Mouse (Mus musculus) limb, embryonic 15.5 days (tissue): ENCODE measurements around the gene Rnf138rt1. TPM values are rescaled to one million over a fixed set of nuclear protein-coding genes. Genes with fewer than 3 reads are reported as not detected.

Source experiments
- ATAC-seq: fragments of 200-750 bp; cut with Nextera tagmentation; 2 replicates; pipeline ENCODE4 v1.8.0; 2017; ENCODE audit warnings: low read depth, moderate TSS enrichment; ENCODE audit not compliant: insufficient number of reproducible peaks, low FRiP score, low TSS enrichment
- H3K27ac ChIP-seq: fragments of 300-500 bp; sonication (generic); 2 replicates; pipeline ENCODE4 v1.5.1; 2015; ENCODE audit warnings: moderate library complexity, mild to moderate bottlenecking, inconsistent platforms
- H3K27me3 ChIP-seq: fragments of 300-500 bp; sonication (generic); 2 replicates; pipeline ENCODE4 v1.6.1; 2015; ENCODE audit warnings: inconsistent platforms
- H3K36me3 ChIP-seq: fragments of 300-500 bp; sonication (generic); 2 replicates; pipeline ENCODE4 v1.6.1; 2015; ENCODE audit warnings: inconsistent platforms
- H3K4me1 ChIP-seq: fragments of 300-500 bp; sonication (generic); 2 replicates; pipeline ENCODE4 v1.6.1; 2015; ENCODE audit warnings: inconsistent platforms
- H3K4me2 ChIP-seq: fragments of 300-500 bp; sonication (generic); 2 replicates; pipeline ENCODE4 v1.6.1; 2015; ENCODE audit warnings: mild to moderate bottlenecking, inconsistent platforms
- H3K4me3 ChIP-seq: fragments of 300-500 bp; sonication (generic); 2 replicates; pipeline ENCODE4 v1.5.1; 2015; ENCODE audit warnings: mild to moderate bottlenecking, inconsistent platforms
- H3K9ac ChIP-seq: fragments of 300-500 bp; sonication (generic); 2 replicates; pipeline ENCODE4 v1.6.1; 2015; ENCODE audit warnings: inconsistent platforms
- H3K9me3 ChIP-seq: fragments of 300-500 bp; sonication (generic); 2 replicates; pipeline ENCODE4 v1.6.1; 2016; ENCODE audit warnings: inconsistent platforms
- WGBS: fragments of 180-500 bp; shearing (Covaris S2); methylation state at CpG from one replicate; pipeline ENCODE4 v1.1.7; 2015; 5-methylcytosine and 5-hydroxymethylcytosine counted together
- polyA plus RNA-seq: library from polyadenylated mRNA; unstranded; fragments of >200 nt; fragmentation: Nextera tagmentation; extraction: Ambion mirVana; gene quantifications from 2 replicates; pipeline ENCODE4 v1.2.1, GENCODE M21; 2015

Gene Rnf138rt1
- polyA plus RNA-seq = 0.24 and 0.29 TPM in 2 replicates

- Histone ChIP-seq H3K27ac (no peak within 1 kb of the TSS), H3K4me3 (peak within 1 kb of the TSS; percentile 33), H3K4me2 (peak within 1 kb of the TSS; percentile 52), H3K4me1 (no peaks in the 10 kb centered on the region), H3K9me3 (no peaks in the 10 kb centered on the region), H3K27me3 (peaks cover 33% of the 10 kb centered on the region; the same call in 1 of the 2 replicates), H3K9ac (no peak within 1 kb of the TSS), H3K36me3 (no peaks in the 10 kb centered on the region)
- WGBS = 35% methylated on average over 42 of the region's 42 CpGs
- no peak for ATAC-seq
These were observed at the start of gene Rnf138rt1 for GRCm38 (mm10) chrX:163760617-163761434. Gene Rnf138rt1, minus strand, starts transcription at chrX:163761329.

GRCm38 (mm10) chrX:163807270-163807669, 46.1 kb upstream of the Rnf138rt1 start:
- no peaks in the 10 kb centered on the region for H3K4me1 ChIP-seq
- no peaks in the 10 kb centered on the region for H3K36me3 ChIP-seq
- H3K27ac ChIP-seq = no peak overlapping the region
- 58% methylated on average over 1 of the region's 1 CpGs for WGBS
- H3K4me3 ChIP-seq = no peak overlapping the region
- ATAC-seq = no peak
- no peaks in the 10 kb centered on the region for H3K9me3 ChIP-seq
- H3K4me2 ChIP-seq = no peak overlapping the region
- no peak overlapping the region for H3K9ac ChIP-seq
- H3K27me3 ChIP-seq = no peaks in the 10 kb centered on the region; the same call in 1 of the 2 replicates

DNA sequence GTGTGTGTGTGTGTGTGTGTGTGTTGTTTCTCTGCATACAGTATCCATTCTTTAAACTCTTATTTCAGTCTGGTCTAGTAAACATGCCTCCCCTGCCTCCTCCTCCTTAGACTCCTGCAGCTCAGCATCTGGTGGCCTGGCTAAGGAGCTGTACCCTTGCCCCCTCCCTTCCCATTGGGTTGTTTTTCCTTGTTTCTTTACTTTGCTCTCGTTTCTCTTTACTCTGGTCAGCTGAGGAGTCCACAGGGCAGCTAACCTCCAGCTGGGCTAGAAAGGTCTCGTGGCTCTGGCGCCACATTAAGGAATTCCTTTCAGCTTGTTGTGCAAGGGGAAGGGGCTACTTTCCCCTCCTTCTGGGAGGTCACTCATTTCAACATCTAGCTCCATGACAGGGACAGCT, 5.2 kb upstream of the Rnf138rt1 start:
- H3K9ac ChIP-seq = no peak overlapping the region
- H3K27ac ChIP-seq = no peak overlapping the region
- ATAC-seq = no peak
- no peak overlapping the region for H3K4me3 ChIP-seq
- no peaks in the 10 kb centered on the region for H3K4me1 ChIP-seq
- 55% methylated on average over 3 of the region's 3 CpGs for WGBS
- H3K9me3 ChIP-seq = no peaks in the 10 kb centered on the region
- H3K27me3 ChIP-seq = peaks cover 18% of the 10 kb centered on the region; the same call in 1 of the 2 replicates
- no peak overlapping the region for H3K4me2 ChIP-seq
- H3K36me3 ChIP-seq = no peaks in the 10 kb centered on the region

GRCm38 (mm10) chrX:163761435-163761828, 303 bp upstream of the Rnf138rt1 start:
- WGBS = 28% methylated on average over 10 of the region's 10 CpGs
- no peak for ATAC-seq
- H3K4me1 ChIP-seq = no peaks in the 10 kb centered on the region
- H3K36me3 ChIP-seq = no peaks in the 10 kb centered on the region
- H3K9me3 ChIP-seq = no peaks in the 10 kb centered on the region
- no peak overlapping the region for H3K9ac ChIP-seq
- H3K4me2 ChIP-seq = peak overlapping the region; percentile 52
- peaks cover 33% of the 10 kb centered on the region; the same call in 1 of the 2 replicates for H3K27me3 ChIP-seq
- H3K27ac ChIP-seq = no peak overlapping the region
- peak overlapping the region; percentile 33 for H3K4me3 ChIP-seq

GRCm38 (mm10) chrX:163745996-163746395, 15.1 kb downstream of the Rnf138rt1 start:
- H3K4me3 ChIP-seq = no peak overlapping the region
- ATAC-seq = no peak
- H3K27ac ChIP-seq = no peak overlapping the region
- 81% methylated on average over 6 of the region's 6 CpGs for WGBS
- H3K9ac ChIP-seq = no peak overlapping the region
- no peaks in the 10 kb centered on the region for H3K9me3 ChIP-seq
- H3K36me3 ChIP-seq = no peaks in the 10 kb centered on the region
- H3K27me3 ChIP-seq = 0 out of 2 replicates have a peak, but pooled peaks cover 11% of the 10 kb centered on the region
- no peak overlapping the region for H3K4me2 ChIP-seq
- no peaks in the 10 kb centered on the region for H3K4me1 ChIP-seq

DNA sequence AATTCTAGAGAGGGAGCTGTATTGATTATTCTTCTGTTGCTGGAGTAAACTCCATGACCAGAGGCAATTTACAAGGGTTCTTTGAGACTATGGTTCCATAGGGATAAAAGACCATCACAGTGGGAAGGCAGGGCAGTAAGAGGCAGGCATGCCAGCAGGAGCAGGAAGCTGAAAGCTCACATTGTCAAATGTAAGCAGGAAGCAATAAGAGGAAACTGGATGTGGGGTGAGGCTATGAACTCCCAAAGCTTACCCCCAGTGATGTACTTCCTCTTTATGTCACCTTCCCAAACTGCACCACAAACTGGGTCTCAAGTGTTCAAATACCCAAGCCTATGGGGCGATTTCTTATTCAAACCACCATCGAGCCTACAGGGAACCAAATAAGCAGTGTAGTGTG, 17.2 kb downstream of the Rnf138rt1 start:
- no peaks in the 10 kb centered on the region for H3K9me3 ChIP-seq
- 63% methylated on average over 2 of the region's 2 CpGs for WGBS
- H3K27me3 ChIP-seq = 0 out of 2 replicates have a peak, but pooled peaks cover 7% of the 10 kb centered on the region
- H3K36me3 ChIP-seq = no peaks in the 10 kb centered on the region
- no peaks in the 10 kb centered on the region for H3K4me1 ChIP-seq
- H3K27ac ChIP-seq = no peak overlapping the region
- no peak overlapping the region for H3K4me2 ChIP-seq
- H3K9ac ChIP-seq = no peak overlapping the region
- no peak for ATAC-seq
- H3K4me3 ChIP-seq = no peak overlapping the region

DNA sequence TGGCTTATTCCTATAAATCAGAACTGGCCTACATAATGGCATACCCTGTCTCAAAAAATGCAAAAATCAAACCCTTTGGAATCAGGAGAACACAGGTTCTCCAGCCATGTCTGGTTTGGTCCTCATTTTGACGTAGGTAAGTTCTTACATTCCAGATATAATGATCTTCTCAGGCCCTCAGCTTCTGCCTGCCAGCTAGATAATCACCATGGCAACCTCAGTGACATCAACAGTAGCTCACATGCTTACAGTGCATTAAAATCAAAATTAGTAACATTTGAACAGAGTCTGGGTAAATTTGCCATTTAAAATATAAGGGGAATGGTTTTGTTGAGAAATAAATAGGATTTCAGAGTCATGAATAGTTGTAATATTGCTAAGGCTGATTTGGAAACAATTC, 22.2 kb downstream of the Rnf138rt1 start:
- H3K4me3 ChIP-seq = no peak overlapping the region
- no peak overlapping the region for H3K4me2 ChIP-seq
- 0 out of 2 replicates have a peak, but pooled peaks cover 4% of the 10 kb centered on the region for H3K27me3 ChIP-seq
- no peaks in the 10 kb centered on the region for H3K4me1 ChIP-seq
- WGBS = 47% methylated on average over 1 of the region's 1 CpGs
- no peak overlapping the region for H3K9ac ChIP-seq
- no peak for ATAC-seq
- H3K9me3 ChIP-seq = no peaks in the 10 kb centered on the region
- H3K27ac ChIP-seq = no peak overlapping the region
- no peaks in the 10 kb centered on the region for H3K36me3 ChIP-seq

DNA sequence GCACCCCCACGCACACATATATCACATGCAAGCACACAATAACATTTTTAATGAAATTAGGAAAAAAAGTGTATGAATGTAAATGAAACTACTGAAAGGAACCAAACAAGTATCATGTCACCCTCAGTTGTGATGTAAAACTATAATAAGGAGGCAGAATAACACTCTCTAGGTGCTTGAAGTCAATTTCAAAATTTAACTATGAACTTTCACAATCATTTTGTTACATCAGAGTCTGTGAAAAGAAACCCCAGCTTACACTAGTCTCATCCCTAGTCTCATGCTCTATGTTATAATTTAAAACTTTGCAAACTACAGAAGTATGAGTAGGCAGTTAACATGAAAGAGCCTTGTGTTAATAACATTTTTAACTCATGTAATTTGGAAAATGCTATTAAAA, 27.0 kb downstream of the Rnf138rt1 start:
- no peak for ATAC-seq
- 96% methylated on average over 1 of the region's 1 CpGs for WGBS
- Histone ChIP-seq H3K9me3 (no peaks in the 10 kb centered on the region), H3K4me1 (no peaks in the 10 kb centered on the region), H3K27me3 (no peaks in the 10 kb centered on the region), H3K27ac (no peak overlapping the region), H3K4me2 (no peak overlapping the region), H3K36me3 (no peaks in the 10 kb centered on the region), H3K4me3 (no peak overlapping the region), H3K9ac (no peak overlapping the region)

GRCm38 (mm10) chrX:163723630-163724029, 37.5 kb downstream of the Rnf138rt1 start:
- H3K4me2 ChIP-seq = no peak overlapping the region
- H3K9ac ChIP-seq = no peak overlapping the region
- H3K27me3 ChIP-seq = no peaks in the 10 kb centered on the region
- no peak overlapping the region for H3K4me3 ChIP-seq
- H3K36me3 ChIP-seq = no peaks in the 10 kb centered on the region
- H3K4me1 ChIP-seq = no peaks in the 10 kb centered on the region
- no peak for ATAC-seq
- no peak overlapping the region for H3K27ac ChIP-seq
- no peaks in the 10 kb centered on the region for H3K9me3 ChIP-seq

DNA sequence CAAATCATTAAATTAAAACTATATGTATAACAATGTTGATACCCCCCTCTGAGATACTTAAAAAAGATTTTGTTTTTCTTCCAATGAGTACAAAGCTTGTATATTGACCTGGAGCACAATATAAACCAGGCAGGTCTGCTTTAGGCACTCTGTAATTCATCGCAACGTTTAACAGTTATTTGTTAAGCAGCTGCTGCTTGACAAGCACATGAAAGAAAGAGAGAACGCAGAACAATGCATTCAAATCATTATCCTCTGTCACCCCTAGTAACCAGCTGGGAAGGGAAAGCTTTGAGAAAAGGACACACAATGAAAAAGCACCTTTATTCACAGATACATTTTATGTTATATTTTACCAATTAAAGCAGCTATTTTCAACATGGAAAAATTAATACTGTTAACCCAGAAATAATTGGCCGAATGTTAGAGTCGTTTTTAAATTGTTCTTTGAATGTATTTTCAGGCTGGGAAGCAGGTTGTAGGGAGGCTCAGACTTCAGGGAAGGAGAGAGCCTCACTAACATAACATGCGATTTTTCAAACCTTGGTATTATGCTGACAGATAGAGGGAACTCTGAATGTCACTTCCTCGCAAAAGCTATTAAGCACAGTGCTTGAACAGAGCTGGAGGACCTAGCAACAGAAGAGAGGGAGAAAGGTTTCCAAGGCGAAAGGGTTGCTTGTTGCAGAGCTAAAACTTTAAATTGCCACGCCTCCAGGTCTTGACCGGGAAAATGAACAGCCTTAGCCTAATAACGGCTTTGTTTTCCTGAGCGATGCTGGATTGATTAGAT, 38.1 kb downstream of the Rnf138rt1 start:
- Histone ChIP-seq H3K9ac (no peak overlapping the region), H3K27me3 (no peaks in the 10 kb centered on the region), H3K4me1 (no peaks in the 10 kb centered on the region), H3K27ac (no peak overlapping the region), H3K36me3 (no peaks in the 10 kb centered on the region), H3K4me3 (no peak overlapping the region), H3K9me3 (no peaks in the 10 kb centered on the region), H3K4me2 (no peak overlapping the region)
- 39% methylated on average over 12 of the region's 12 CpGs for WGBS
- no peak for ATAC-seq

- no peak overlapping the region for H3K9ac ChIP-seq
- H3K4me2 ChIP-seq = no peak overlapping the region
- H3K27ac ChIP-seq = no peak overlapping the region
- H3K9me3 ChIP-seq = no peaks in the 10 kb centered on the region
- ATAC-seq = no peak
- H3K4me3 ChIP-seq = no peak overlapping the region
- 64% methylated on average over 2 of the region's 2 CpGs for WGBS
- H3K4me1 ChIP-seq = no peaks in the 10 kb centered on the region
- H3K36me3 ChIP-seq = no peaks in the 10 kb centered on the region
- H3K27me3 ChIP-seq = no peaks in the 10 kb centered on the region
These were observed 40.5 kb downstream of the Rnf138rt1 start for GRCm38 (mm10) chrX:163720597-163720996.
